Mouse (Mus musculus) C2C12 (cell line): ENCODE measurements around the gene Map1b.

Experiments used
- CTCF ChIP-seq: IDR thresholded peaks from one replicate; pipeline ENCODE4 v1.5.1; 2011; ENCODE audit not compliant: control insufficient read depth, insufficient read depth, insufficient read length
- FOSL1 ChIP-seq: IDR thresholded peaks from one replicate; pipeline ENCODE4 v1.8.0; 2011; ENCODE audit warnings: mild to moderate bottlenecking, low read length; ENCODE audit not compliant: poor library complexity, insufficient read depth, severe bottlenecking
- MAX ChIP-seq: IDR thresholded peaks from one replicate; pipeline ENCODE4 v1.6.1; 2011; ENCODE audit warnings: mild to moderate bottlenecking, control low read depth
- MYOD1 ChIP-seq: IDR thresholded peaks from one replicate; pipeline ENCODE4 v1.6.1; 2011; ENCODE audit warnings: low read depth; ENCODE audit not compliant: control insufficient read depth, insufficient read length
- MYOG ChIP-seq: IDR thresholded peaks from one replicate; pipeline ENCODE4 v1.6.1; 2011; ENCODE audit not compliant: control insufficient read depth, insufficient read length; ENCODE audit errors: extremely low read depth
- USF1 ChIP-seq: IDR thresholded peaks from one replicate; pipeline ENCODE4 v1.6.1; 2011; ENCODE audit warnings: low read depth, mild to moderate bottlenecking, control low read depth, moderate library complexity

DNA sequence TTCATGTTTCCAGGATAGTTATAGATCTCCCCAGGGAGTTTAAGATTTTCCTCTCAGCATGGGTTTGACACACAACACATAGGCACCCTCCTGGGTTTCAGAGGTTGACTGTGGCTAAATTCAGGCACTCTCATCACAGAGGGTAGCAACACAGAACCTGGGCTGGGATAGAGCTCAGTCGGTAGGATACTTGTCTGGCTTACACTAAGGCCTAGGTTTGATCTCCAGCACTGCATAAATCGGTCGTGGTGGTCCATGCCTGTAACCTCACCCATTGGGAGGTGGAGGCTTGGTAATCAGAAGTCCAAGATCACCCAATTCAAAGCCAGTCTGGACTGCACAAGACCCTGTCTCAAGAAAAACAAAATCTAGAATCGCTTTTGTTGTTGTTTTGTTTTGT is 68.1 kb downstream of the Map1b start:
- TF ChIP-seq CTCF (no peak), FOSL1 (no peak), MYOD1 (no peak), MYOG (no peak), USF1 (no peak), MAX (no peak)
